In genomic region chr2:167891908-167892307, GRCm38 (mm10) we compare ENCODE assay signal across 9 mouse cellular contexts. TPM values are rescaled to one million over a fixed set of nuclear protein-coding genes. Genes with fewer than 3 reads are reported as not detected.
DNase-seq lines count a peak whose midpoint lies in the region; ATAC-seq and TF ChIP-seq lines count a peak whose summit lies in the region.
"Had no signal": no experiment of that assay in that cellular context is flagged by ENCODE, and none has a peak within 500 bp of the region (broad histone marks: within the 10 kb centered on the region; RNA-seq: fewer than 3 reads in every experiment).

No protein-coding gene starts in this region.

- H3K9me3 ChIP-seq in kidney, embryonic 14.5 days (ENCODE audit: control insufficient read depth, low read length) = no peaks in the 10 kb centered on the region
- H3K9me3 ChIP-seq in liver, embryonic 16.5 days (replicated peaks; ENCODE audit: control insufficient read depth, low read length) = no peaks in the 10 kb centered on the region
- H3K9me3 ChIP-seq: heart, embryonic 15.5 days had no signal

- peaks cover 2% of the 10 kb centered on the region for H3K4me1 ChIP-seq in bone marrow macrophage, adult 2 months (ENCODE audit: control insufficient read depth, insufficient read depth, low read length)
- H3K4me1 ChIP-seq in kidney, embryonic 14.5 days (ENCODE audit: control insufficient read depth, insufficient read depth, low read length) = peaks cover 18% of the 10 kb centered on the region
- peaks cover 24% of the 10 kb centered on the region for H3K4me1 ChIP-seq in liver, embryonic 16.5 days (ENCODE audit: control insufficient read depth, low read depth, low read length)

- no peaks in the 10 kb centered on the region for H3K36me3 ChIP-seq in kidney, embryonic 14.5 days (ENCODE audit: control insufficient read depth, insufficient read depth, low read length)
- H3K36me3 ChIP-seq in liver, embryonic 16.5 days (ENCODE audit: control insufficient read depth, insufficient read depth) = no peaks in the 10 kb centered on the region
- H3K36me3 ChIP-seq: heart, embryonic 15.5 days had no signal

- H3K27ac ChIP-seq in bone marrow macrophage, adult 2 months (ENCODE audit: insufficient read depth, low read depth, low read length) = no peak overlapping the region
- H3K27ac ChIP-seq in kidney, embryonic 14.5 days (ENCODE audit: low read depth, low read length) = no peak overlapping the region
- no peak overlapping the region for H3K27ac ChIP-seq in liver, embryonic 16.5 days (ENCODE audit: low read length)
- H3K27ac ChIP-seq: heart, embryonic 15.5 days had no signal

- H3K4me2 ChIP-seq in kidney, embryonic 14.5 days (replicated peaks; ENCODE audit: low read depth, low read length) = no peak overlapping the region
- no peak overlapping the region for H3K4me2 ChIP-seq in liver, embryonic 16.5 days (ENCODE audit: low read depth, low read length)
- H3K4me2 ChIP-seq: heart, embryonic 15.5 days had no signal

- peak; percentile 48 for ATAC-seq in kidney, embryonic 14.5 days (ENCODE audit: low FRiP score, low TSS enrichment)
- peak; percentile 10; the same call in 1 of the 2 replicates for ATAC-seq in liver, embryonic 16.5 days (ENCODE audit: low read depth)

- no peak overlapping the region for H3K9ac ChIP-seq in kidney, embryonic 14.5 days (ENCODE audit: low read depth, low read length)
- no peak overlapping the region for H3K9ac ChIP-seq in liver, embryonic 16.5 days (ENCODE audit: low read depth, low read length)
- H3K9ac ChIP-seq: heart, embryonic 15.5 days had no signal

- WGBS in kidney, embryonic 14.5 days = 9% methylated on average over 9 of the region's 9 CpGs
- 5% methylated on average over 9 of the region's 9 CpGs for WGBS in liver, embryonic 16.5 days (ENCODE audit: insufficient replicate concordance)

- TF ChIP-seq POLR2A in bone marrow macrophage, adult 2 months (IDR thresholded peaks at IDR 0.05; ENCODE audit: borderline replicate concordance, low read depth, low read length) = no peak

- H3K4me3 ChIP-seq in bone marrow macrophage, adult 2 months (ENCODE audit: insufficient read depth, low read length) = no peak overlapping the region
- H3K4me3 ChIP-seq in kidney, embryonic 14.5 days (ENCODE audit: low read length) = no peak overlapping the region
- no peak overlapping the region for H3K4me3 ChIP-seq in liver, embryonic 16.5 days (ENCODE audit: low read depth, low read length)
- H3K4me3 ChIP-seq: heart, embryonic 15.5 days had no signal

- H3K27me3 ChIP-seq in kidney, embryonic 14.5 days (ENCODE audit: control insufficient read depth, insufficient read depth, low read length) = peaks cover 4% of the 10 kb centered on the region; the same call in 1 of the 2 replicates
- H3K27me3 ChIP-seq in liver, embryonic 16.5 days (ENCODE audit: control insufficient read depth, insufficient read depth, low read depth, low read length) = no peaks in the 10 kb centered on the region

- peak; percentile 37 for DNase-seq in right cerebral cortex, adult 18-20 months
- no peak for DNase-seq in right cerebral cortex, postnatal 36 days (ENCODE audit: low spot score in 2 of 2)
- peak; percentile 57 to 63 for DNase-seq in gastrocnemius, postnatal 4 days (ENCODE audit: low spot score in 2 of 2)
- DNase-seq in ovary, postnatal 14 days (ENCODE audit: low spot score) = peak; percentile 73
- DNase-seq in urinary bladder, postnatal 14 days (ENCODE audit: low spot score) = peak; percentile 78

- TF ChIP-seq CTCF in bone marrow macrophage, adult 2 months (IDR thresholded peaks at IDR 0.05; ENCODE audit: low read depth, low read length) = peak; percentile 88

RNA-seq across cellular contexts. Expression of gene Ptpn1, which starts 39.9 kb away (rescaled TPM):
- 84.4 and 94.5 TPM in 2 replicates for polyA plus RNA-seq in bone marrow macrophage, adult 2 months (2012; ENCODE audit: insufficient read depth, insufficient read length, missing spikeins)
- total RNA-seq in gastrocnemius, postnatal 4 days (2021) = 10 to 100 TPM; 28.5 to 31.3 TPM
- 42.6 and 53.4 TPM in 2 replicates for polyA plus RNA-seq in kidney, embryonic 14.5 days (2014; fragmentation: Nextera tagmentation; extraction: Ambion mirVana)
- 22.0 and 22.4 TPM in 2 replicates for polyA plus RNA-seq in liver, embryonic 16.5 days (2015; fragmentation: Nextera tagmentation; extraction: Ambion mirVana)

Comparison
In these comparisons a context has a peak if more than half of its experiments do, and no peak if none do; other contexts are left out.
1. DNase-seq: peak in right cerebral cortex, adult 18-20 months (single experiment), gastrocnemius, postnatal 4 days (2 of 2), ovary, postnatal 14 days (single experiment) and urinary bladder, postnatal 14 days (single experiment); none in right cerebral cortex, postnatal 36 days (0 of 2).